Mouse (Mus musculus): Measurements from ENCODE around the gene Gm3047.
"Not testable (repeated sequence)": the region's sequence is repeated elsewhere in the genome, so short reads cannot be mapped to it uniquely, and the experiment has no call there.

Gene Gm3047

GRCm38 (mm10) chr14:4555105-4555504 lies at the start of gene Gm3047:
Gene Gm3047 (plus strand): TSS chr14:4555405.
- DNase-seq (ENCODE audit: low spot score), result not testable (repeated sequence)
